Mouse (Mus musculus): ENCODE measurements around the gene Slc35g1. TPM values are rescaled to one million over a fixed set of nuclear protein-coding genes. Genes with fewer than 3 reads are reported as not detected.

Slc35g1 gene
- total RNA-seq, 1 experiment from 2014 or later = 2.1 TPM

GRCm38 (mm10) chr19:38435221-38435620 is 39.4 kb downstream of the Slc35g1 start:
- ATAC-seq (ENCODE audit: extremely low read depth, insufficient number of reproducible peaks, low FRiP score, poor library complexity, severe bottlenecking) = no peak

GRCm38 (mm10) chr19:38441860-38442259 is 46.1 kb downstream of the Slc35g1 start:
- no peak for ATAC-seq (ENCODE audit: extremely low read depth, insufficient number of reproducible peaks, low FRiP score, poor library complexity, severe bottlenecking)

- no peak for ATAC-seq (ENCODE audit: extremely low read depth, insufficient number of reproducible peaks, low FRiP score, poor library complexity, severe bottlenecking)
Observed at GRCm38 (mm10) chr19:38445758-38446157, 50.0 kb downstream of the Slc35g1 start.

Other genes with a start within 250 kb of the Slc35g1 start
- 28.9 and 31.9 TPM in 2 replicates for gene Fra10ac1, start 171.8 kb upstream of the Slc35g1 start, total RNA-seq (2017)
- not detected in 2 replicates for gene Lgi1, start 131.4 kb upstream of the Slc35g1 start, total RNA-seq (2017)
- 0.12 TPM in 1 of 2 replicates, not detected in the other for gene Plce1, start 85.1 kb downstream of the Slc35g1 start, total RNA-seq (2017)

Measured in neutrophil, adult 5-6 weeks (primary cell).